Mouse (Mus musculus) cerebellum, postnatal 36 days (tissue): ENCODE measurements at regions not wholly inside any gene's neighbourhood (a gene's known extent, or its start where the extent isn't known, plus 50 kb on each side); places are given as distances from the start of the nearest gene placed in this dataset.

Source experiments
- DNase-seq, 2 experiments: peaks; one replicate each; pipeline ENCODE4 v3.0.0; 2021 to 2022; ENCODE audit warnings: mixed read lengths in 2 of 2

GRCm38 (mm10) chr1:69375246-69375645 lies 267.4 kb upstream of the Erbb4 start:
- no peak for DNase-seq

GRCm38 (mm10) chr1:69370078-69370477 lies 262.2 kb upstream of the Erbb4 start:
- DNase-seq, result no peak

- DNase-seq, result no peak
Observed at GRCm38 (mm10) chr1:69367531-69367930, 259.7 kb upstream of the Erbb4 start.

GRCm38 (mm10) chr1:69364069-69364468 lies 256.2 kb upstream of the Erbb4 start:
- DNase-seq, result no peak

- no peak for DNase-seq
Observed at GRCm38 (mm10) chr1:69357548-69357947, 249.7 kb upstream of the Erbb4 start.

- DNase-seq, result no peak
Observed at GRCm38 (mm10) chr1:69350417-69350816, 242.6 kb upstream of the Erbb4 start.

- no peak for DNase-seq
Observed at GRCm38 (mm10) chr1:69349826-69350225, 242.0 kb upstream of the Erbb4 start.

GRCm38 (mm10) chr1:69342100-69342499 lies 234.2 kb upstream of the Erbb4 start:
- DNase-seq, result no peak

GRCm38 (mm10) chr1:69340481-69340880 lies 232.6 kb upstream of the Erbb4 start:
- DNase-seq, result no peak

GRCm38 (mm10) chr1:69331418-69332254 lies 223.8 kb upstream of the Erbb4 start:
- DNase-seq, result no peak

GRCm38 (mm10) chr1:69329399-69329798 lies 221.5 kb upstream of the Erbb4 start:
- DNase-seq, result no peak

GRCm38 (mm10) chr1:69326711-69327110 lies 218.9 kb upstream of the Erbb4 start:
- no peak for DNase-seq

GRCm38 (mm10) chr1:69319526-69319925 lies 211.7 kb upstream of the Erbb4 start:
- DNase-seq, result no peak

GRCm38 (mm10) chr1:69296816-69297215 lies 189.0 kb upstream of the Erbb4 start:
- no peak for DNase-seq

GRCm38 (mm10) chr1:69291329-69291728 lies 183.5 kb upstream of the Erbb4 start:
- DNase-seq, result no peak

- DNase-seq, result no peak
Observed at GRCm38 (mm10) chr1:69286374-69286773, 178.5 kb upstream of the Erbb4 start.

GRCm38 (mm10) chr1:69277428-69277827 lies 169.6 kb upstream of the Erbb4 start:
- no peak for DNase-seq

GRCm38 (mm10) chr1:69247691-69248090 lies 139.8 kb upstream of the Erbb4 start:
- DNase-seq, result no peak

- no peak for DNase-seq
Observed at GRCm38 (mm10) chr1:69242289-69242909, 134.5 kb upstream of the Erbb4 start.

GRCm38 (mm10) chr1:69241502-69242214 lies 133.8 kb upstream of the Erbb4 start:
- peak; percentile 55 to 59 for DNase-seq

- DNase-seq, result no peak
Observed at GRCm38 (mm10) chr1:69227864-69228263, 120.0 kb upstream of the Erbb4 start.

GRCm38 (mm10) chr1:69212896-69213500 lies 105.1 kb upstream of the Erbb4 start:
- no peak for DNase-seq

- no peak for DNase-seq
Observed at GRCm38 (mm10) chr1:69202745-69203144, 94.9 kb upstream of the Erbb4 start.
